Mouse (Mus musculus): ENCODE measurements around the gene Ggt1. TPM values are rescaled to one million over a fixed set of nuclear protein-coding genes. Genes with fewer than 3 reads are reported as not detected.

The Ggt1 gene
- polyA plus RNA-seq, 1 experiment from 2014 or later = 1.3 TPM

GRCm38 (mm10) chr10:75552106-75552505 is 9.3 kb upstream of the Ggt1 start:
- H3K9ac ChIP-seq (replicated peaks) = no peak overlapping the region
- H3K4me1 ChIP-seq = peaks cover 22% of the 10 kb centered on the region
- H3K9me3 ChIP-seq (replicated peaks) = no peaks in the 10 kb centered on the region
- peaks cover 39% of the 10 kb centered on the region for H3K36me3 ChIP-seq
- no peak for ATAC-seq (ENCODE audit: low FRiP score)
- 78% methylated on average over 2 of the region's 2 CpGs for WGBS
- no peaks in the 10 kb centered on the region for H3K27me3 ChIP-seq (replicated peaks)
- no peak overlapping the region for H3K4me3 ChIP-seq (replicated peaks)
- no peak overlapping the region for H3K27ac ChIP-seq (replicated peaks)
- no peak overlapping the region for H3K4me2 ChIP-seq

GRCm38 (mm10) chr10:75552701-75553450 is 8.5 kb upstream of the Ggt1 start:
- WGBS = 74% methylated on average over 13 of the region's 13 CpGs
- Histone ChIP-seq H3K9ac (replicated peaks) (no peak overlapping the region), H3K27me3 (replicated peaks) (no peaks in the 10 kb centered on the region), H3K4me1 (peaks cover 28% of the 10 kb centered on the region), H3K36me3 (peaks cover 39% of the 10 kb centered on the region), H3K4me3 (replicated peaks) (no peak overlapping the region), H3K4me2 (no peak overlapping the region), H3K9me3 (replicated peaks) (no peaks in the 10 kb centered on the region), H3K27ac (replicated peaks) (no peak overlapping the region)
- no peak for ATAC-seq (ENCODE audit: low FRiP score)

- H3K27me3 ChIP-seq (replicated peaks) = no peaks in the 10 kb centered on the region
- no peak for ATAC-seq (ENCODE audit: low FRiP score)
- peaks cover 39% of the 10 kb centered on the region for H3K36me3 ChIP-seq
- WGBS = 96% methylated on average over 8 of the region's 8 CpGs
- peaks cover 27% of the 10 kb centered on the region for H3K4me1 ChIP-seq
- no peak overlapping the region for H3K4me2 ChIP-seq
- no peaks in the 10 kb centered on the region for H3K9me3 ChIP-seq (replicated peaks)
- no peak overlapping the region for H3K27ac ChIP-seq (replicated peaks)
- H3K9ac ChIP-seq (replicated peaks) = no peak overlapping the region
- no peak overlapping the region for H3K4me3 ChIP-seq (replicated peaks)
These were observed 7.3 kb upstream of the Ggt1 start for GRCm38 (mm10) chr10:75554090-75554489.

GRCm38 (mm10) chr10:75555557-75555956 is 5.8 kb upstream of the Ggt1 start:
- peaks cover 39% of the 10 kb centered on the region for H3K36me3 ChIP-seq
- H3K4me3 ChIP-seq (replicated peaks) = no peak overlapping the region
- no peaks in the 10 kb centered on the region for H3K27me3 ChIP-seq (replicated peaks)
- H3K9me3 ChIP-seq (replicated peaks) = no peaks in the 10 kb centered on the region
- WGBS = 71% methylated on average over 6 of the region's 6 CpGs
- no peak overlapping the region for H3K9ac ChIP-seq (replicated peaks)
- H3K4me1 ChIP-seq = peaks cover 34% of the 10 kb centered on the region
- peak overlapping the region; percentile 65 for H3K27ac ChIP-seq (replicated peaks)
- no peak for ATAC-seq (ENCODE audit: low FRiP score)
- H3K4me2 ChIP-seq = 0 out of 2 replicates have a peak overlapping the region, but pooled peaks have one; percentile 3

DNA sequence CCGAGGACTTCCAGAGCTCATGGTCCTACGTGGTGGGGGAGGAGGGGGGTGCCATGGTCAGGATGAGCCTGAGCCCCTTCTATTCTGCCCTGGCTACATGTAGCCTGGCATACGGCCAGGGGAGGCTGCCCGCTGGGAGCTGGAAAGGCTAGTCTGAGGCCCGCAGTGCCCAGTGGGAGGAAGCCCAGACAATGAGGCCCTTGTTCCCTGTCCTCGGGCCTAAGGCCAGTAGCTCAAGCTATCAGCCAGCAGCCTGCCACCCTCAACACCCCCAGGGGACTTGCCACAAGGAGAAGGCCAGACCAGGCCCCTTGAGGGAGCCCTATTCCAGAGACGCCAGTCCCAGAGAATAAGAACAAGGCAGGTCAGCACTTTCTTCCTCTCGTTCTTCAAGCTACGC is 5.4 kb upstream of the Ggt1 start:
- H3K27ac ChIP-seq (replicated peaks) = peak overlapping the region; percentile 69
- ATAC-seq (ENCODE audit: low FRiP score) = peak; percentile 43
- peaks cover 39% of the 10 kb centered on the region for H3K4me1 ChIP-seq
- peaks cover 39% of the 10 kb centered on the region for H3K36me3 ChIP-seq
- 0 out of 2 replicates have a peak overlapping the region, but pooled peaks have one; percentile 3 for H3K4me2 ChIP-seq
- H3K4me3 ChIP-seq (replicated peaks) = no peak overlapping the region
- 29% methylated on average over 9 of the region's 9 CpGs for WGBS
- H3K9me3 ChIP-seq (replicated peaks) = no peaks in the 10 kb centered on the region
- H3K27me3 ChIP-seq (replicated peaks) = no peaks in the 10 kb centered on the region; the same call in 1 of the 2 replicates
- no peak overlapping the region for H3K9ac ChIP-seq (replicated peaks)

GRCm38 (mm10) chr10:75558515-75558914 is 2.9 kb upstream of the Ggt1 start:
- peak overlapping the region; percentile 91 for H3K9ac ChIP-seq (replicated peaks)
- WGBS = 25% methylated on average over 3 of the region's 3 CpGs
- peak overlapping the region; percentile 96 for H3K27ac ChIP-seq (replicated peaks)
- peaks cover 29% of the 10 kb centered on the region for H3K36me3 ChIP-seq
- peaks cover 44% of the 10 kb centered on the region for H3K4me1 ChIP-seq
- peak overlapping the region; percentile 74 for H3K4me3 ChIP-seq (replicated peaks)
- H3K27me3 ChIP-seq (replicated peaks) = peaks cover 8% of the 10 kb centered on the region; the same call in 1 of the 2 replicates
- ATAC-seq (ENCODE audit: low FRiP score) = peak; percentile 9; the same call in 1 of the 2 replicates
- H3K9me3 ChIP-seq (replicated peaks) = no peaks in the 10 kb centered on the region
- peak overlapping the region; percentile 82 for H3K4me2 ChIP-seq

- Histone ChIP-seq H3K4me3 (replicated peaks) (peak overlapping the region; percentile 74), H3K27ac (replicated peaks) (peak overlapping the region; percentile 96), H3K4me2 (peak overlapping the region; percentile 82), H3K9ac (replicated peaks) (peak overlapping the region; percentile 91), H3K27me3 (replicated peaks) (peaks cover 8% of the 10 kb centered on the region; the same call in 1 of the 2 replicates), H3K9me3 (replicated peaks) (no peaks in the 10 kb centered on the region), H3K36me3 (peaks cover 22% of the 10 kb centered on the region), H3K4me1 (peaks cover 44% of the 10 kb centered on the region)
- 5% methylated on average over 14 of the region's 14 CpGs for WGBS
- peak; percentile 22 for ATAC-seq (ENCODE audit: low FRiP score)
These were observed 2.2 kb upstream of the Ggt1 start for GRCm38 (mm10) chr10:75559041-75559675.

DNA sequence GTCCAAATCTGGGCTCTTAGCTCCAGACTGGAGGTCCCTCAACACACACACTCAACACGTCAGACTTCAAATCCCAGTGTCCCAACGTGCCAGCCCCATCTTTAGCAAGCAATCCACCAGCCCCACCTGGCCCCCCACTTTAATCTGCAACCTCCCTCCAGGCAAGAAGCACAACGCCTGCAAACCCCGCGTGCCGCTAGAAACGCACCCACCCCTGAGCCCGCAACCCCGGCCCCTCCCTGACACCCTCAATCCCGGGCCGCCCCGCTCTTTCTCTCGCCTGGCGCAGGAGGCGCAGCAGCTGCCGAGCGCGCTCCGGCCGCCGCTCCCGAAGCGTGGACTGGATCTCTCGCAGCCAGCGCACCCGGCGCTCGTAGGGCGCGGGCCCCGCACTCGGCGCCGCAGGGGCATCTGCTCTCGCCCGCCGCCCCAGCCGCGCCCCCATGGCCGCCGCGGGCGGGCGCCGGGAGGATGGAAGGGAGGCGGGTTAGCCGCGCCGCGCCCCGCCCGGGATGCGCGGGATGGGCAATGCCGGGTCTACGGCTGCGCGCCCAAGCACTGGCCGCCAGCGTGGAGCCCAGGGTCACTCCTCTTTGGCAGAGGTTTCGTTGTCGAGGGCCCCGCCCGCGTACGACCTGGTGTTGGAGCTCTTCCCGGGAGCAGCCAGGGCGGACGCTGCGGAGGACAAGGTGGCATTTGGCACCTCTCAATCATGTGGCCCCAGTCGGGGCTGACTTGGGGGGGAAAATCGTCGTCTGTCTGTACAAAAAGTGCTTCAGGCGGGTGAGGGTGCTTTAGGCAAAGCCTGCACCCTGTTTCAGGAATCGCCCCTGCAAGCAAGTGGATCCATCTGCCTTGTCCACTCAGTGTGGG is 1.5 kb upstream of the Ggt1 start, which contains the start of gene Lrrc75b:
Gene Lrrc75b (minus strand): TSS at position 655 of the 873 bp plus-strand sequence.
- WGBS = under 1% methylated on average over 54 of the region's 75 CpGs
- Histone ChIP-seq H3K4me1 (peaks cover 44% of the 10 kb centered on the region), H3K36me3 (peaks cover 20% of the 10 kb centered on the region), H3K9ac (replicated peaks) (peak within 1 kb of the TSS; percentile 91), H3K9me3 (replicated peaks) (no peaks in the 10 kb centered on the region), H3K27me3 (replicated peaks) (peaks cover 10% of the 10 kb centered on the region; the same call in 1 of the 2 replicates), H3K27ac (replicated peaks) (peak within 1 kb of the TSS; percentile 96), H3K4me2 (peak within 1 kb of the TSS; percentile 82), H3K4me3 (replicated peaks) (peak within 1 kb of the TSS; percentile 74)
- ATAC-seq (ENCODE audit: low FRiP score) = peak; percentile 67

GRCm38 (mm10) chr10:75560549-75560899 is 880 bp upstream of the Ggt1 start:
- 10% methylated on average over 6 of the region's 6 CpGs for WGBS
- Histone ChIP-seq H3K4me2 (peak overlapping the region; percentile 82), H3K36me3 (peaks cover 14% of the 10 kb centered on the region), H3K27me3 (replicated peaks) (peaks cover 13% of the 10 kb centered on the region; the same call in 1 of the 2 replicates), H3K4me3 (replicated peaks) (peak overlapping the region; percentile 74), H3K27ac (replicated peaks) (peak overlapping the region; percentile 96), H3K9me3 (replicated peaks) (no peaks in the 10 kb centered on the region), H3K9ac (replicated peaks) (peak overlapping the region; percentile 91), H3K4me1 (peaks cover 44% of the 10 kb centered on the region)
- ATAC-seq (ENCODE audit: low FRiP score) = peak; percentile 27

DNA sequence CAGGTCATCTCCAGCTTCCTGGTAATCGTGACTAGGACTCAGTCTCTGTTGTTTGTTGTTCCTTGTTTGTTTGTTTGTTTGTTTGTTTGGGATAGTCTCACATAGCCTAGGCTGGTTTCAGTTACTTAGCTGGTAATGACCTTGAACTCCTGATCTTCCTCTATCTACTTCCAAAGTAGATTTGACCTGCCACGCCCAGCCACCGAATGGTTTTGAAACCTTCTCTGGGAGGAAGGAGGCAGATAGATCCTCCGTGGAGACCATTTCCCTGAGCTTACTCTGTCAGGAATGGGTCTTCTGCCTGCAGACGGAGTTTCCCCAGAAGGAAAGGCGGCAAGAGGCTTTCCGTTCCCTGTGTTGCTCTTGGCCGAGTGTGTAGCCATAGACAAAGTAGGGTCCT is 1.2 kb downstream of the Ggt1 start:
- H3K27me3 ChIP-seq (replicated peaks) = peaks cover 13% of the 10 kb centered on the region; the same call in 1 of the 2 replicates
- H3K4me2 ChIP-seq = no peak overlapping the region
- ATAC-seq (ENCODE audit: low FRiP score) = no peak
- no peaks in the 10 kb centered on the region for H3K36me3 ChIP-seq
- H3K27ac ChIP-seq (replicated peaks) = no peak overlapping the region
- H3K4me1 ChIP-seq = peaks cover 31% of the 10 kb centered on the region
- H3K9ac ChIP-seq (replicated peaks) = no peak overlapping the region
- H3K4me3 ChIP-seq (replicated peaks) = no peak overlapping the region
- WGBS = 87% methylated on average over 8 of the region's 8 CpGs
- no peaks in the 10 kb centered on the region for H3K9me3 ChIP-seq (replicated peaks)

DNA sequence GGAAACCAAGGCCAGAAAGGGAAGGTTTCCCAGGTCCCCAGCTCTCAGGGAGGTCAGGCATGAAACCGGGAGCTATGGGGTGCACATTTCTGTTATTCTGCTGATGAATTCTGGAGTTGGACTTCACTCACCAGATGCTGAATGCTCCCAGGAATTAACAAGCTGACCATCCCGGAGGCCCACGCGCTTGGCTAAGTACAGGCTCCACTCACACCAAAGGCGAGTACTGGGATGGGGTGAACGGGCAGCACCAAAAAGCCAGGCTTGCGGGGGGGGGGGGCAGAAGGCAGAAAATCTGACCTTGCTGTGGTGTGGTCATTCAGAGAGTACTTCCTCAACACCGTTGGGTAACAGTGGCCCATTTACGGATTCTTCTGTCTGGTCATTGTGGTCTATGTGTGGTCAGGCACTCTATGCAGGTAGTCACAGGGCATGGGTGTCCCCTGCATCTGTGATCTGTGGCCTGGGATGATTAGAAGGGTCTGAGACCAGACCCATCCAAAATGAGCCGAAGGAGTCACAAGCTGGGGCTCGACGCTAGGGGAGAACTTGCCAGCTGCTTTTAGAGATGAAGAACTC is 3.4 kb downstream of the Ggt1 start:
- H3K36me3 ChIP-seq = no peaks in the 10 kb centered on the region
- ATAC-seq (ENCODE audit: low FRiP score) = no peak
- 87% methylated on average over 12 of the region's 12 CpGs for WGBS
- H3K9ac ChIP-seq (replicated peaks) = no peak overlapping the region
- H3K9me3 ChIP-seq (replicated peaks) = no peaks in the 10 kb centered on the region
- H3K4me2 ChIP-seq = no peak overlapping the region
- no peak overlapping the region for H3K27ac ChIP-seq (replicated peaks)
- peaks cover 17% of the 10 kb centered on the region; the same call in 1 of the 2 replicates for H3K27me3 ChIP-seq (replicated peaks)
- no peak overlapping the region for H3K4me3 ChIP-seq (replicated peaks)
- H3K4me1 ChIP-seq = peaks cover 19% of the 10 kb centered on the region

All from neural tube, embryonic 15.5 days (tissue).